Mouse (Mus musculus) myocyte (in vitro differentiated cells): Measurements from ENCODE around the gene Ksr2. TPM values are rescaled to one million over a fixed set of nuclear protein-coding genes. Genes with fewer than 3 reads are reported as not detected.

ENCODE experiments used
- H3K27me3 ChIP-seq: one replicate; pipeline ENCODE4 v1.6.1; 2011; ENCODE audit not compliant: control insufficient read depth, insufficient read depth, insufficient read length
- H3K36me3 ChIP-seq: one replicate; pipeline ENCODE4 v1.6.1; 2011; ENCODE audit not compliant: control insufficient read depth, insufficient read depth
- H3K4me2 ChIP-seq: one replicate; pipeline ENCODE4 v1.6.1; 2011; ENCODE audit warnings: low read depth, control low read depth
- H3K4me3 ChIP-seq: one replicate; pipeline ENCODE4 v1.5.1; 2011; ENCODE audit warnings: mild to moderate bottlenecking, control low read depth, moderate library complexity
- H3K79me2 ChIP-seq: one replicate; pipeline ENCODE4 v1.6.1; 2011; ENCODE audit not compliant: control insufficient read depth, insufficient read depth
- H3ac ChIP-seq: one replicate; pipeline ENCODE4 v1.6.1; 2011; ENCODE audit not compliant: control insufficient read depth, insufficient read length
- CEBPB ChIP-seq: IDR thresholded peaks from 2 replicates; pipeline ENCODE4 v1.6.1; 2011; ENCODE audit warnings: mild to moderate bottlenecking, moderate library complexity; ENCODE audit not compliant: poor library complexity, insufficient read depth, severe bottlenecking
- E2F4 ChIP-seq: IDR thresholded peaks from one replicate; pipeline ENCODE4 v1.6.1; 2011; ENCODE audit warnings: mild to moderate bottlenecking, control low read depth, moderate library complexity; ENCODE audit not compliant: insufficient read depth
- MAX ChIP-seq: IDR thresholded peaks from one replicate; pipeline ENCODE4 v1.6.1; 2011; ENCODE audit warnings: low read depth, mild to moderate bottlenecking, control low read depth
- MYOD1 ChIP-seq, 3 experiments: IDR thresholded peaks; one replicate each; pipeline ENCODE4 v1.6.1; 2011; ENCODE audit warnings: control low read depth in 2 of 3, low read depth in 2 of 3, mild to moderate bottlenecking in 2 of 3, moderate library complexity in 1 of 3; ENCODE audit not compliant: insufficient read length in 2 of 3, control insufficient read depth in 1 of 3
- MYOG ChIP-seq, 3 experiments: IDR thresholded peaks; one replicate each; pipeline ENCODE4 v1.6.1; 2011; ENCODE audit warnings: control low read depth in 2 of 3, low read depth in 2 of 3, mild to moderate bottlenecking in 2 of 3; ENCODE audit not compliant: insufficient read length in 2 of 3, control insufficient read depth in 1 of 3, insufficient read depth in 1 of 3
- POLR2A ChIP-seq: IDR thresholded peaks from one replicate; pipeline ENCODE4 v1.6.1; 2011; ENCODE audit warnings: low read depth, mild to moderate bottlenecking, control low read depth, moderate library complexity; ENCODE audit not compliant: insufficient read length
- POLR2AphosphoS2 ChIP-seq: IDR thresholded peaks from one replicate; pipeline ENCODE4 v1.6.1; 2011; ENCODE audit warnings: low read depth, control low read depth; ENCODE audit not compliant: insufficient read length
- REST ChIP-seq: IDR thresholded peaks from one replicate; pipeline ENCODE4 v1.6.1; 2011; ENCODE audit warnings: mild to moderate bottlenecking, control low read depth, moderate library complexity; ENCODE audit not compliant: insufficient read depth, insufficient read length
- SRF ChIP-seq: IDR thresholded peaks from one replicate; pipeline ENCODE4 v1.6.1; 2011; ENCODE audit warnings: low read depth; ENCODE audit not compliant: control insufficient read depth, insufficient read length
- TCF12 ChIP-seq: IDR thresholded peaks from one replicate; pipeline ENCODE4 v1.6.1; 2011; ENCODE audit warnings: mild to moderate bottlenecking, control low read depth; ENCODE audit not compliant: poor library complexity, insufficient read depth, severe bottlenecking
- TCF3 ChIP-seq: IDR thresholded peaks from one replicate; pipeline ENCODE4 v1.6.1; 2011; ENCODE audit warnings: low read depth, control low read depth; ENCODE audit not compliant: insufficient read length
- USF1 ChIP-seq: IDR thresholded peaks from one replicate; pipeline ENCODE4 v1.6.1; 2011; ENCODE audit warnings: low read depth, mild to moderate bottlenecking, control low read depth, moderate library complexity
- polyA plus RNA-seq: library from polyadenylated mRNA; unstranded; fragments of >200 nt; fragmentation: generic; extraction: Trizol; gene quantifications from one replicate; pipeline ENCODE4 v1.2.1, GENCODE M21; 2012; ENCODE audit warnings: missing spikeins

The Ksr2 gene
- polyA plus RNA-seq, 1 experiment: 0.02 TPM

DNA sequence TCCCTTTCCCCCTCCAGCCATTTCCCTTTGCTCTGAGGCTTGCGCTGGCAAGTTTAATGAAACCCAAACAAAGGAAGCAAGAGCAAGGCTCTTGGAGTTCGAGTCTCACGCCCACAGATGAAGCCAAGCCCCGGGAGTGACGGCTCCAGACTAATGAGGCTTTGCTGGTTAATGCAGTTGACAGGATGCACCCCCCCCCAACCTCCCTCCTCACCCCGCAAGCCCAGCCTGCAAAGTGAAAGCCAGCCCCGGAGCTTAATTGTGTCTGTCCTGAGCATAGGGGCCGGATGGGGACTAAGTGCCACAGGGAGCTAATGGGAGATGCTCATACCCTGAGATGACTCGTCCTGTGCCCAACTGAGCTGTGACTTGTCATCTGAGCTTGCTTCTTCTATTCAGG is 251.4 kb downstream of the Ksr2 start:
- Histone ChIP-seq H3K4me3 (no peak overlapping the region), H3ac (no peak overlapping the region), H3K4me2 (no peak overlapping the region), H3K36me3 (no peaks in the 10 kb centered on the region), H3K79me2 (no peaks in the 10 kb centered on the region), H3K27me3 (no peaks in the 10 kb centered on the region)
- TF ChIP-seq E2F4 (no peak), MAX (no peak)

DNA sequence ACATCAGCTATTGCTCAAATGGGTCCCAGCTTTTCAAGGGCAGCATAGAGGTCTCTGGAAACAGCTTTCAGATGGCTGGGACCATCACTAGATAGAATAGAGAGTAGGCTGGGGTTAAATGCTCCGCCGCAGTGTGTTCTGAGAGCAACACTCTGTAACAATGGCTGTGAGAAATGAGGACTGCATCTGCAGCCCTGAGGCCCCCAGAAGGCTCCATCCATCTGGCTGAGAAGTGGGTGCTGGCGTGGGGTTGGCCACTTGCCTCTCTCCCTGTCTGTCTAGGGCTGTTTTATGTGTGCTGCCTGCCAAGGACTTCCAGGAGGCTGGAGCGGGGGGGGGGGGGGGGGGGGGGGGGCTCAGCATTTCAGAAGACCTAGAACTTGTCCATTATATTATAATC is 253.5 kb downstream of the Ksr2 start:
- H3ac ChIP-seq: no peak overlapping the region
- no peak overlapping the region for H3K4me3 ChIP-seq
- no peak overlapping the region for H3K4me2 ChIP-seq
- no peaks in the 10 kb centered on the region for H3K79me2 ChIP-seq
- no peaks in the 10 kb centered on the region for H3K36me3 ChIP-seq
- no peaks in the 10 kb centered on the region for H3K27me3 ChIP-seq
- no peak for TF ChIP-seq CEBPB
- TF ChIP-seq SRF: no peak
- TF ChIP-seq USF1: no peak
- TF ChIP-seq POLR2A: no peak
- TF ChIP-seq MYOG (IDR thresholded peaks at IDR 0.05; ENCODE audit: control insufficient read depth in 1 of 3, insufficient read depth in 1 of 3, insufficient read length in 2 of 3, low read depth in 2 of 3): no peak
- TF ChIP-seq E2F4: no peak
- TF ChIP-seq TCF12: no peak
- no peak for TF ChIP-seq MYOD1 (IDR thresholded peaks at IDR 0.05; ENCODE audit: control insufficient read depth in 1 of 3, insufficient read length in 2 of 3, low read depth in 2 of 3)
- no peak for TF ChIP-seq REST
- TF ChIP-seq MAX: no peak
- TF ChIP-seq POLR2AphosphoS2: no peak
- no peak for TF ChIP-seq TCF3

GRCm38 (mm10) chr5:117669265-117669664 is 255.5 kb downstream of the Ksr2 start:
- TF ChIP-seq POLR2AphosphoS2: no peak
- TF ChIP-seq SRF: no peak
- no peak for TF ChIP-seq REST
- TF ChIP-seq TCF12: no peak
- TF ChIP-seq USF1: no peak
- TF ChIP-seq POLR2A: no peak
- no peak for TF ChIP-seq CEBPB
- TF ChIP-seq MYOG (IDR thresholded peaks at IDR 0.05; ENCODE audit: control insufficient read depth in 1 of 3, insufficient read depth in 1 of 3, insufficient read length in 2 of 3, low read depth in 2 of 3): no peak
- TF ChIP-seq TCF3: no peak
- TF ChIP-seq MYOD1 (IDR thresholded peaks at IDR 0.05; ENCODE audit: control insufficient read depth in 1 of 3, insufficient read length in 2 of 3, low read depth in 2 of 3): no peak
- Histone ChIP-seq H3ac (no peak overlapping the region), H3K4me2 (no peak overlapping the region), H3K4me3 (no peak overlapping the region), H3K27me3 (no peaks in the 10 kb centered on the region), H3K79me2 (no peaks in the 10 kb centered on the region), H3K36me3 (no peaks in the 10 kb centered on the region)

DNA sequence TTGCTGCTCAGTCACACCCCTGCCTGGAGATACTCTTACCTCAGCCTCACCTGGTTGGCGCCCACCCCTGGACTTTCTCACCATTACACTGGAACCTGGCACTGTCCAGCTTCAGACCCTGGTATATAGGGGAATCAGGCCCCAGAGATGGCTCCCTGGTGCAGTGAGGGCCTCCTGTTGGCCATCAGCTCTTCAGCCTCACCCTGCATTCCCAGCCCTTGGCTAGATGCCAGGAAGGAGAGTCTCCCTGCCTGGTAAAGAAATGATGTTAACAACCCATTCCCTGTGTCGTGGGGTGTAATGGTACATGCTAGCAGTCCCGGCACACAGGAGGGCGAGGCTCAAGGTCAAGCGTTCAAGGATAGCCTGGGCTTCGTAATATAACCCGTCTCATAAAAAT is 256.0 kb downstream of the Ksr2 start:
- no peak overlapping the region for H3K4me2 ChIP-seq
- no peaks in the 10 kb centered on the region for H3K79me2 ChIP-seq
- no peaks in the 10 kb centered on the region for H3K27me3 ChIP-seq
- H3K36me3 ChIP-seq: no peaks in the 10 kb centered on the region
- no peak overlapping the region for H3ac ChIP-seq
- no peak overlapping the region for H3K4me3 ChIP-seq
- TF ChIP-seq POLR2AphosphoS2 (no peak), TCF12 (no peak), MAX (no peak), CEBPB (no peak)

- H3K36me3 ChIP-seq: no peaks in the 10 kb centered on the region
Measured at GRCm38 (mm10) chr5:117671362-117671761, 257.6 kb downstream of the Ksr2 start.

GRCm38 (mm10) chr5:117675840-117676239 is 262.0 kb downstream of the Ksr2 start:
- TF ChIP-seq TCF3: no peak
- TF ChIP-seq USF1: no peak
- no peak for TF ChIP-seq CEBPB
- TF ChIP-seq POLR2A: no peak
- no peak overlapping the region for H3ac ChIP-seq
- H3K27me3 ChIP-seq: no peaks in the 10 kb centered on the region
- no peak overlapping the region for H3K4me2 ChIP-seq
- no peaks in the 10 kb centered on the region for H3K36me3 ChIP-seq
- H3K79me2 ChIP-seq: no peaks in the 10 kb centered on the region
- H3K4me3 ChIP-seq: no peak overlapping the region

More at GRCm38 (mm10) chr5:117671362-117671761, 257.6 kb downstream of the Ksr2 start:
- Histone ChIP-seq H3K27me3 (no peaks in the 10 kb centered on the region), H3K79me2 (no peaks in the 10 kb centered on the region), H3K4me2 (no peak overlapping the region), H3K4me3 (no peak overlapping the region), H3ac (no peak overlapping the region)
- TF ChIP-seq POLR2AphosphoS2: no peak
- TF ChIP-seq SRF: no peak
- TF ChIP-seq MYOG (IDR thresholded peaks at IDR 0.05; ENCODE audit: control insufficient read depth in 1 of 3, insufficient read depth in 1 of 3, insufficient read length in 2 of 3, low read depth in 2 of 3): no peak
- TF ChIP-seq CEBPB: no peak
